Mouse (Mus musculus) bone marrow, adult 2 months (tissue): ENCODE data around the gene Tmem204.

Experiments used
- CTCF ChIP-seq: fragments of 200-500 bp; IDR thresholded peaks from 2 replicates; pipeline ENCODE4 v1.5.1; 2011; ENCODE audit warnings: low read length, control low read depth; ENCODE audit not compliant: control insufficient read depth, insufficient read depth
- POLR2A ChIP-seq: fragments of 200-500 bp; IDR thresholded peaks from 2 replicates; pipeline ENCODE4 v1.6.1; 2011; ENCODE audit warnings: low read depth, mild to moderate bottlenecking, control low read depth, low read length, borderline replicate concordance; ENCODE audit not compliant: control insufficient read depth

- TF ChIP-seq CTCF: no peak
- no peak for TF ChIP-seq POLR2A
Measured at GRCm38 (mm10) chr17:25130060-25130459, 46.7 kb upstream of the Tmem204 start.
